Mouse (Mus musculus): ENCODE measurements at regions not wholly inside any gene's neighbourhood (a gene's known extent, or its start where the extent isn't known, plus 50 kb on each side); places are given as distances from the start of the nearest gene placed in this dataset.
"Not testable (repeated sequence)": the region's sequence is repeated elsewhere in the genome, so short reads cannot be mapped to it uniquely, and the experiment has no call there.

GRCm38 (mm10) chr16:93341791-93342190 lies 262.1 kb downstream of the Setd4 start:
- DNase-seq (ENCODE audit: low spot score), result no peak

GRCm38 (mm10) chr16:93338806-93339205 lies 265.1 kb downstream of the Setd4 start:
- no peak for DNase-seq (ENCODE audit: low spot score)

- DNase-seq (ENCODE audit: low spot score), result no peak
Observed at GRCm38 (mm10) chr16:93335322-93336111, 268.3 kb downstream of the Setd4 start.

GRCm38 (mm10) chr16:93333654-93334053 lies 270.2 kb downstream of the Setd4 start:
- no peak for DNase-seq (ENCODE audit: low spot score)

- DNase-seq (ENCODE audit: low spot score), result no peak
Observed at GRCm38 (mm10) chr16:93328680-93329395, 275.0 kb downstream of the Setd4 start.

- DNase-seq (ENCODE audit: low spot score), result no peak
Observed at GRCm38 (mm10) chr16:93324911-93325310, 279.0 kb downstream of the Setd4 start.

- no peak for DNase-seq (ENCODE audit: low spot score)
Observed at GRCm38 (mm10) chr16:93323172-93323571, 280.7 kb downstream of the Setd4 start.

- DNase-seq (ENCODE audit: low spot score), result no peak
Observed at GRCm38 (mm10) chr16:93319581-93319980, 284.3 kb downstream of the Setd4 start.

- no peak for DNase-seq (ENCODE audit: low spot score)
Observed at GRCm38 (mm10) chr16:93311644-93312043, 292.2 kb downstream of the Setd4 start.

GRCm38 (mm10) chr16:93308666-93309360 lies 295.1 kb downstream of the Setd4 start:
- DNase-seq (ENCODE audit: low spot score), result no peak

- no peak for DNase-seq (ENCODE audit: low spot score)
Observed at GRCm38 (mm10) chr16:93306951-93307350, 296.9 kb downstream of the Setd4 start.

- not testable (repeated sequence) for DNase-seq (ENCODE audit: low spot score)
Observed at GRCm38 (mm10) chr16:93306140-93306539, 297.7 kb downstream of the Setd4 start.

- no peak for DNase-seq (ENCODE audit: low spot score)
Observed at GRCm38 (mm10) chr16:93294430-93294829, 309.4 kb downstream of the Setd4 start.

- peak; percentile 53 for DNase-seq (ENCODE audit: low spot score)
Observed at GRCm38 (mm10) chr16:93292965-93293653, 310.8 kb downstream of the Setd4 start.

GRCm38 (mm10) chr16:93292181-93292834 lies 311.6 kb downstream of the Setd4 start:
- DNase-seq (ENCODE audit: low spot score), result peak; percentile 17

GRCm38 (mm10) chr16:93288036-93288435 lies 315.8 kb downstream of the Setd4 start:
- DNase-seq (ENCODE audit: low spot score), result no peak

- DNase-seq (ENCODE audit: low spot score), result no peak
Observed at GRCm38 (mm10) chr16:93287520-93287919, 316.3 kb downstream of the Setd4 start.

GRCm38 (mm10) chr16:93286816-93287215 lies 317.0 kb downstream of the Setd4 start:
- no peak for DNase-seq (ENCODE audit: low spot score)

GRCm38 (mm10) chr16:93285191-93285590 lies 318.7 kb downstream of the Setd4 start:
- no peak for DNase-seq (ENCODE audit: low spot score)

- DNase-seq (ENCODE audit: low spot score), result no peak
Observed at GRCm38 (mm10) chr16:93281715-93282114, 322.1 kb downstream of the Setd4 start.

GRCm38 (mm10) chr16:93272636-93273035 lies 331.2 kb downstream of the Setd4 start:
- no peak for DNase-seq (ENCODE audit: low spot score)

- DNase-seq (ENCODE audit: low spot score), result no peak
Observed at GRCm38 (mm10) chr16:93272146-93272545, 331.7 kb downstream of the Setd4 start.
